Mouse (Mus musculus) forebrain, embryonic 14.5 days (tissue): ENCODE data around the gene Snapc5. TPM values are rescaled to one million over a fixed set of nuclear protein-coding genes. Genes with fewer than 3 reads are reported as not detected.
A peak's percentile ranks its signal among the peaks of the same experiment; 100 is the strongest.

ENCODE experiments used
- ATAC-seq: fragments of 200-750 bp; cut with Nextera tagmentation; 2 replicates; pipeline ENCODE4 v1.8.0; 2017; ENCODE audit warnings: mild to moderate bottlenecking, moderate library complexity
- DNase-seq: peaks from one replicate; pipeline ENCODE4 v3.0.0-alpha.2; 2015; ENCODE audit warnings: low spot score
- H3K27ac ChIP-seq: fragments of 300-500 bp; sonication (generic); 2 replicates; pipeline ENCODE4 v1.5.1; 2014; ENCODE audit warnings: low read depth, mild to moderate bottlenecking, control low read depth, low read length, moderate library complexity
- H3K27me3 ChIP-seq: fragments of 300-500 bp; sonication (generic); replicated peaks from 2 replicates; pipeline ENCODE4 v1.6.1; 2014; ENCODE audit warnings: low read length, control low read depth, mixed read lengths; ENCODE audit not compliant: control insufficient read depth, insufficient read depth
- H3K36me3 ChIP-seq: fragments of 300-500 bp; sonication (generic); 2 replicates; pipeline ENCODE4 v1.6.1; 2014; ENCODE audit warnings: low read length, control low read depth; ENCODE audit not compliant: control insufficient read depth, insufficient read depth
- H3K4me1 ChIP-seq: fragments of 300-500 bp; sonication (generic); 2 replicates; pipeline ENCODE4 v1.6.1; 2014; ENCODE audit warnings: antibody characterized with exemption, low read length, control low read depth; ENCODE audit not compliant: control insufficient read depth, insufficient read depth
- H3K4me2 ChIP-seq: fragments of 300-500 bp; sonication (generic); 2 replicates; pipeline ENCODE4 v1.6.1; 2014; ENCODE audit warnings: mild to moderate bottlenecking, control low read depth, low read length
- H3K4me3 ChIP-seq: fragments of 300-500 bp; sonication (generic); 2 replicates; pipeline ENCODE4 v1.5.1; 2014; ENCODE audit warnings: low read depth, low read length, control low read depth
- H3K9ac ChIP-seq: fragments of 300-500 bp; sonication (generic); 2 replicates; pipeline ENCODE4 v1.6.1; 2014; ENCODE audit warnings: mild to moderate bottlenecking, low read length, control low read depth, moderate library complexity
- H3K9me3 ChIP-seq: fragments of 300-500 bp; sonication (generic); replicated peaks from 2 replicates; pipeline ENCODE4 v1.6.1; 2016; ENCODE audit warnings: low read length, control low read depth, mixed read lengths; ENCODE audit not compliant: control insufficient read depth
- WGBS: fragments of 180-500 bp; shearing (Covaris S2); extraction: QIAGEN DNeasy Blood & Tissue Kit; methylation state at CpG from one replicate; pipeline ENCODE4 v1.1.7; 2014; 5-methylcytosine and 5-hydroxymethylcytosine counted together
- microRNA-seq: library from miRNA; unstranded; fragments of <30 nt; microRNA quantifications from one replicate; pipeline ENCODE4, GENCODE M21; 2016
- polyA plus RNA-seq: library from polyadenylated mRNA; unstranded; fragments of >200 nt; fragmentation: Nextera tagmentation; extraction: Ambion mirVana; gene quantifications from 2 replicates; pipeline ENCODE4 v1.2.1, GENCODE M21; 2014

Snapc5 gene
- polyA plus RNA-seq, 1 experiment from 2014 or later: 21.3 TPM

DNA sequence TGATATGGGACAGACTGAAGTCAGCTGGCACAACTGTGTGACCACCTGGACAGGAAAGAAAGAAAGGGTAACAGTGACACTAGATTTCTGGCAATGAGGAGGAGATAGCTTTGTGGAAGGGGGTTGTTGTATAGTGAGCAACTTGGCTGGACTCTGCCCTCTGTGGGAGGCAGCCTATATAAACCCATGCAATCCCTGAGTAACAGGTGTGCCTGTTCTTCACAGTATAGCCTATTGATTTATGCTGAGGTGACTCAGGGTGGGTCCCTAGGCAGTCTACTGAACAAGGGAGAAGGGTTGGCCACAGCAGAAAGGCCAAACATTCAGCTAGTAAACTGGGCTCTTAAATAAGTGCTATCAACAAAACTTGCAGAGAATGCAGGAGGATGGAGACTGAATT, 46.7 kb downstream of the Snapc5 start:
- no peaks in the 10 kb centered on the region for H3K27me3 ChIP-seq
- H3K9ac ChIP-seq: no peak overlapping the region
- no peak overlapping the region for H3K4me3 ChIP-seq
- no peaks in the 10 kb centered on the region for H3K36me3 ChIP-seq
- no peak overlapping the region for H3K27ac ChIP-seq
- DNase-seq: no peak
- no peak for ATAC-seq
- H3K4me2 ChIP-seq: no peak overlapping the region
- peaks cover 2% of the 10 kb centered on the region; the same call in 1 of the 2 replicates for H3K4me1 ChIP-seq
- no peaks in the 10 kb centered on the region for H3K9me3 ChIP-seq

DNA sequence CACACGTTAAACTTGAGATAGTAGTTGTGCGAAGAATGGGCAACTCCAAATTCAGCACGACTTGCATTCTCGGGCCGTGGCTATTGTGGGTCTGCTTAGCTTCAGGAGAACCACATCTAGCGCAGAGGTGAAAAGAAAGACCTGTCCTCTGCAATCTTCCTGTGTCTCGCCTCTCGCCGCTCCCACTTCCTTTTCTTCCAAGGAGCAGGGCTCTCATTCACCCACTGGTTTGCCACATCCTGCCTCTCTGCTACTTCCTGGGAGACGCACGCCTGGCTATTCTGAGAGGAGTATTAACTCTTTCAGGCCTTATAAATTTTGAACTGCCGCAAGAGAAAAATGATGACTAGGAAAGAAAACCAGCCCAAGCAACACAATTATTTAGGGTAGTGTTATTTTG, 48.7 kb downstream of the Snapc5 start:
- peaks cover 9% of the 10 kb centered on the region; the same call in 1 of the 2 replicates for H3K4me1 ChIP-seq
- WGBS: 89% methylated on average over 12 of the region's 12 CpGs
- H3K36me3 ChIP-seq: no peaks in the 10 kb centered on the region
- DNase-seq (no peak), ATAC-seq (no peak)
- H3K27ac ChIP-seq: no peak overlapping the region
- no peak overlapping the region for H3K9ac ChIP-seq
- no peaks in the 10 kb centered on the region for H3K9me3 ChIP-seq
- no peaks in the 10 kb centered on the region for H3K27me3 ChIP-seq
- no peak overlapping the region for H3K4me2 ChIP-seq
- no peak overlapping the region for H3K4me3 ChIP-seq

DNA sequence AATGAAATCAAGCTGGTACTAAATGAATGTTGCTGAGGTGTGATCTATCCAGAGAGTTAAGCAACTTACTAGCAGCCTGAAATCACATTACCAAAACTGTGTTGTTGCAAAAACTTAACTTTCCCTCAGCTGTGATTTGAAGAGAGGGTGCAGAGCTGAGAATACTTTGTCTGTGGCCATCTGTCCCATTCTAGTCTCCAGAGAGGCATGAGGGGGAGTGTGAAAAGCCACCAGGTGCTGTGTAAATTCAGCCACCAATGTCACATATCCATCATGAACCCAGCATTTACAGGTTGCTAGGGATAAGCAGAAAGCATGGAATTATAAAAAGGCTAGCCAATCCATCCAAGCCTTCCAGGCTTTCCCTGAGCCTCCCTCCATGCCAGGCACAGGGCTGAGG, 49.9 kb downstream of the Snapc5 start:
- Histone ChIP-seq H3K27me3 (no peaks in the 10 kb centered on the region), H3K9ac (no peak overlapping the region), H3K4me2 (no peak overlapping the region), H3K36me3 (no peaks in the 10 kb centered on the region), H3K4me1 (peaks cover 9% of the 10 kb centered on the region; the same call in 1 of the 2 replicates), H3K9me3 (no peaks in the 10 kb centered on the region), H3K4me3 (no peak overlapping the region), H3K27ac (peak overlapping the region; percentile 1; the same call in 1 of the 2 replicates)
- DNase-seq: no peak
- no peak for ATAC-seq

DNA sequence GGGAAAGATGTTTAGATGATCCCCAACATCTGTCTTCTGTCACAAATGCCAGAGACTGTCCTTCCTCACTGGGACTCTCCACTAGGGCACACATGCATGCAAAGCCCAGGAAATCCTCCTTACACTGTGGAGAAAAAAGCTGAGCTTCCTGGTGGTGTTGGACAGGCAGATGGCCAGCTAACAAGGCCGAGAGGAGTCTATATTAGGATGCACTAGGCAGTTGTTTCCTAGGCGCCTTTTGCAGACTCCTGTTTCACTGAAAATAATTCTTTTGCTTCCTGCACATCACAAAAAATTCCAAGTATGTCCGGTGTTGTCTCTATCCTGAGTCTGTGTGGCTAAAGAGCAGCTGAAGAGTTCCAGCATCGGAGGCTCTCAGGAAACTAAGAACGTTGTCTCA, 52.1 kb downstream of the Snapc5 start:
- WGBS: 86% methylated on average over 5 of the region's 5 CpGs

DNA sequence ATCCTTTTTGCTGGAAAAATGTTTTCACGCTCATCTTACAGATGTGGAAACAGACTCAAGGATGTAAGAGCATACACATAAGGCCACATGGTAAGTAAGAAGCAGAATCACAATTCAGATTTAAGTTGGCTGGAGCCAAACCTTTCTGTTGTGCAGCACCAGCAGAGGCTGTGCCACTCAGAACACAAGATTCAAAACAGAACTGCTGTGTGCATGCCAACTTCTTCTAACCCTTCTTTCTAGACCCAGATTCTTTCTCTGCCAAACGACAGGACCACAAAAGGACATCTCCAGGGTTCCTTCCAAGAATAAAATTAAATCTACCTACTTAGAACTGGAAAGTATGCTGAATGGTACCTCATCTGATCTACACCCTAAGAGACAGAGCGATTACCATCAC, 52.6 kb downstream of the Snapc5 start:
- Histone ChIP-seq H3K4me3 (no peak overlapping the region), H3K4me2 (no peak overlapping the region), H3K36me3 (0 out of 2 replicates have a peak, but pooled peaks cover 2% of the 10 kb centered on the region), H3K9me3 (no peaks in the 10 kb centered on the region), H3K4me1 (peaks cover 9% of the 10 kb centered on the region; the same call in 1 of the 2 replicates), H3K27ac (peak overlapping the region; percentile 29; the same call in 1 of the 2 replicates), H3K9ac (no peak overlapping the region), H3K27me3 (no peaks in the 10 kb centered on the region)
- WGBS: 73% methylated on average over 3 of the region's 3 CpGs
- ATAC-seq: no peak
- no peak for DNase-seq

More for the DNA sequence above, 52.1 kb downstream of the Snapc5 start:
- Histone ChIP-seq H3K4me2 (no peak overlapping the region), H3K27ac (peak overlapping the region; percentile 44; the same call in 1 of the 2 replicates), H3K36me3 (0 out of 2 replicates have a peak, but pooled peaks cover 2% of the 10 kb centered on the region), H3K4me3 (no peak overlapping the region), H3K9me3 (no peaks in the 10 kb centered on the region), H3K9ac (no peak overlapping the region), H3K27me3 (no peaks in the 10 kb centered on the region), H3K4me1 (peaks cover 9% of the 10 kb centered on the region; the same call in 1 of the 2 replicates)
- ATAC-seq (no peak), DNase-seq (no peak)

DNA sequence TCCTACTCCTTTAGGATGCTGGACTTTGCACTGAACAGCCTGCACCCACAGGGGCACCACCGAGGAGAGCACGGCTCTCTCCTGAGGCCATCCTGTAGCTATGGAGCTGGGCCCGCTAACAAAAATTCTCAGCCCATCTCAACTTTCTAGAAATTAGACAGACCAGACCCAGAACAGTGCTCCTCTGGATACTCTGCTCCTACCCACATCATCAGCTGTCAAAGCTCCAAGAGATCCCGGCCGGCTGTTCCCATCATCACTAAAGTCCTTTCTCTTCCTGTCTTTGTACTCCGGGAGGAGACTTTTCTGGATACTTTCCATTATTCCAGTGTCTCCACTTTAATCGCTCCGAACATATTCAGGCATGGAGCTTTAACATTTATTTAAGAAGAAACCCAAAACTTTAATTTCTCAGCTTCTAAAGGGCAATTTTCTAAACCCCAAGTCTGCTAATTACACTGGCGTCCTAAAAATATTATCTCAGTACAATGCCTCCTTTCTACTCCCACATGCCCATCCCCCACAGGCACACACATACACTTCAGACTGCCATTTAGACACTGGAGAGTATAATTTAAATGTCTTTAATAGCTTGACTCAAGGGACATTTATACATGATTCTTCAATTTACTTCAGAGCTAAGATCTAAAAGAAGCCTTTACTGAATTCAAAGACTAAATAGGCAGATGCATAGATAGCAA, 53.3 kb downstream of the Snapc5 start:
- no peak overlapping the region for H3K9ac ChIP-seq
- no peak overlapping the region for H3K4me3 ChIP-seq
- no peaks in the 10 kb centered on the region for H3K9me3 ChIP-seq
- H3K27ac ChIP-seq: peak overlapping the region; percentile 29; the same call in 1 of the 2 replicates
- H3K4me2 ChIP-seq: no peak overlapping the region
- H3K4me1 ChIP-seq: peaks cover 9% of the 10 kb centered on the region; the same call in 1 of the 2 replicates
- 0 out of 2 replicates have a peak, but pooled peaks cover 2% of the 10 kb centered on the region for H3K36me3 ChIP-seq
- H3K27me3 ChIP-seq: no peaks in the 10 kb centered on the region
- ATAC-seq (no peak), DNase-seq (peak; percentile 46)
- WGBS: 47% methylated on average over 9 of the region's 9 CpGs

Small RNAs within 50 kb of the gene (microRNA-seq; reads per million reads assigned to microRNA genes)
- not detected for gene Gm24106

Other genes with a start within 250 kb of the Snapc5 start
- gene Smad6, start 157.2 kb upstream of the Snapc5 start, polyA plus RNA-seq: 1.8 and 1.9 TPM in 2 replicates
- gene Lctl, start 62.1 kb upstream of the Snapc5 start, polyA plus RNA-seq: not detected in 2 replicates
- gene Zwilch, start 6.2 kb upstream of the Snapc5 start, polyA plus RNA-seq: 6.2 and 7.2 TPM in 2 replicates
- gene Rpl4, start 5.9 kb upstream of the Snapc5 start, polyA plus RNA-seq: 868 and 950 TPM in 2 replicates
- gene Uchl4, start 55.9 kb downstream of the Snapc5 start, polyA plus RNA-seq: 1.7 and 2.2 TPM in 2 replicates
- gene Map2k1, start 74.4 kb downstream of the Snapc5 start, polyA plus RNA-seq: 42.2 and 50.7 TPM in 2 replicates
- 154 and 174 TPM in 2 replicates for gene Tipin, start 102.3 kb downstream of the Snapc5 start, polyA plus RNA-seq
- gene Dis3l, start 162.0 kb downstream of the Snapc5 start, polyA plus RNA-seq: 22.5 and 24.7 TPM in 2 replicates
- gene Megf11, start 206.4 kb downstream of the Snapc5 start, polyA plus RNA-seq: 7.0 and 9.2 TPM in 2 replicates